Mouse (Mus musculus): ENCODE data around the gene H2-T24. TPM values are rescaled to one million over a fixed set of nuclear protein-coding genes. Genes with fewer than 3 reads are reported as not detected.
"Not testable (repeated sequence)": the region's sequence is repeated elsewhere in the genome, so short reads cannot be mapped to it uniquely, and the experiment has no call there.

The H2-T24 gene
- polyA plus RNA-seq, 1 experiment from 2014 or later: 2.2 TPM

GRCm38 (mm10) chr17:36014977-36015376, 5.4 kb downstream of the H2-T24 start:
- Histone ChIP-seq H3K27me3 (ENCODE audit: control insufficient read depth, insufficient read depth, low read depth, low read length) (no peaks in the 10 kb centered on the region), H3K4me3 (ENCODE audit: low read length) (no peak overlapping the region), H3K36me3 (ENCODE audit: control insufficient read depth, insufficient read depth, low read length) (peaks cover 2% of the 10 kb centered on the region; the same call in 1 of the 2 replicates), H3K27ac (ENCODE audit: low read length) (no peak overlapping the region), H3K9me3 (ENCODE audit: control insufficient read depth, low read length) (no peaks in the 10 kb centered on the region), H3K4me1 (replicated peaks; ENCODE audit: control insufficient read depth, insufficient read depth, low read length) (no peaks in the 10 kb centered on the region), H3K4me2 (ENCODE audit: low read depth, low read length) (no peak overlapping the region), H3K9ac (ENCODE audit: low read length) (no peak overlapping the region)
- WGBS: 89% methylated on average over 5 of the region's 5 CpGs
- no peak for ATAC-seq (ENCODE audit: low read depth)

GRCm38 (mm10) chr17:36004409-36004808, 16.0 kb downstream of the H2-T24 start:
- 88% methylated on average over 7 of the region's 7 CpGs for WGBS
- not testable (repeated sequence) for H3K9ac ChIP-seq (ENCODE audit: low read length); H3K4me1 ChIP-seq (replicated peaks; ENCODE audit: control insufficient read depth, insufficient read depth, low read length); H3K9me3 ChIP-seq (ENCODE audit: control insufficient read depth, low read length); H3K36me3 ChIP-seq (ENCODE audit: control insufficient read depth, insufficient read depth, low read length); H3K27ac ChIP-seq (ENCODE audit: low read length); H3K4me3 ChIP-seq (ENCODE audit: low read length); ATAC-seq (ENCODE audit: low read depth); H3K27me3 ChIP-seq (ENCODE audit: control insufficient read depth, insufficient read depth, low read depth, low read length); H3K4me2 ChIP-seq (ENCODE audit: low read depth, low read length)

- no peaks in the 10 kb centered on the region; the same call in 1 of the 2 replicates for H3K9me3 ChIP-seq (ENCODE audit: control insufficient read depth, low read length)
- H3K27me3 ChIP-seq (ENCODE audit: control insufficient read depth, insufficient read depth, low read depth, low read length): no peaks in the 10 kb centered on the region
- no peaks in the 10 kb centered on the region for H3K36me3 ChIP-seq (ENCODE audit: control insufficient read depth, insufficient read depth, low read length)
- 87% methylated on average over 7 of the region's 7 CpGs for WGBS
- no peak overlapping the region for H3K4me3 ChIP-seq (ENCODE audit: low read length)
- H3K27ac ChIP-seq (ENCODE audit: low read length): no peak overlapping the region
- no peak overlapping the region for H3K4me2 ChIP-seq (ENCODE audit: low read depth, low read length)
- no peaks in the 10 kb centered on the region for H3K4me1 ChIP-seq (replicated peaks; ENCODE audit: control insufficient read depth, insufficient read depth, low read length)
- H3K9ac ChIP-seq (ENCODE audit: low read length): no peak overlapping the region
- ATAC-seq (ENCODE audit: low read depth): no peak
Observed at GRCm38 (mm10) chr17:36003331-36003730, 17.0 kb downstream of the H2-T24 start.

- H3K27me3 ChIP-seq (ENCODE audit: control insufficient read depth, insufficient read depth, low read depth, low read length): no peaks in the 10 kb centered on the region
- H3K4me1 ChIP-seq (replicated peaks; ENCODE audit: control insufficient read depth, insufficient read depth, low read length): peaks cover 8% of the 10 kb centered on the region
- H3K4me2 ChIP-seq (ENCODE audit: low read depth, low read length): no peak overlapping the region
- H3K9ac ChIP-seq (ENCODE audit: low read length): no peak overlapping the region
- ATAC-seq (ENCODE audit: low read depth): no peak
- no peaks in the 10 kb centered on the region; the same call in 1 of the 2 replicates for H3K9me3 ChIP-seq (ENCODE audit: control insufficient read depth, low read length)
- H3K36me3 ChIP-seq (ENCODE audit: control insufficient read depth, insufficient read depth, low read length): no peaks in the 10 kb centered on the region
- WGBS: 92% methylated on average over 6 of the region's 6 CpGs
- H3K4me3 ChIP-seq (ENCODE audit: low read length): no peak overlapping the region
- H3K27ac ChIP-seq (ENCODE audit: low read length): no peak overlapping the region
Observed at GRCm38 (mm10) chr17:36001966-36002365, 18.4 kb downstream of the H2-T24 start.

GRCm38 (mm10) chr17:36001121-36001897, 19.1 kb downstream of the H2-T24 start:
- H3K9me3 ChIP-seq (ENCODE audit: control insufficient read depth, low read length): no peaks in the 10 kb centered on the region; the same call in 1 of the 2 replicates
- 87% methylated on average over 12 of the region's 12 CpGs for WGBS
- no peak overlapping the region for H3K4me3 ChIP-seq (ENCODE audit: low read length)
- no peaks in the 10 kb centered on the region for H3K36me3 ChIP-seq (ENCODE audit: control insufficient read depth, insufficient read depth, low read length)
- no peak overlapping the region for H3K9ac ChIP-seq (ENCODE audit: low read length)
- H3K4me1 ChIP-seq (replicated peaks; ENCODE audit: control insufficient read depth, insufficient read depth, low read length): peaks cover 8% of the 10 kb centered on the region
- no peak overlapping the region for H3K4me2 ChIP-seq (ENCODE audit: low read depth, low read length)
- ATAC-seq (ENCODE audit: low read depth): no peak
- H3K27me3 ChIP-seq (ENCODE audit: control insufficient read depth, insufficient read depth, low read depth, low read length): no peaks in the 10 kb centered on the region
- H3K27ac ChIP-seq (ENCODE audit: low read length): no peak overlapping the region

- H3K4me1 ChIP-seq (replicated peaks; ENCODE audit: control insufficient read depth, insufficient read depth, low read length): peaks cover 11% of the 10 kb centered on the region
- no peak for ATAC-seq (ENCODE audit: low read depth)
- WGBS: 74% methylated on average over 4 of the region's 4 CpGs
- H3K9me3 ChIP-seq (ENCODE audit: control insufficient read depth, low read length): no peaks in the 10 kb centered on the region
- H3K36me3 ChIP-seq (ENCODE audit: control insufficient read depth, insufficient read depth, low read length): no peaks in the 10 kb centered on the region
- H3K27ac ChIP-seq (ENCODE audit: low read length): no peak overlapping the region
- H3K4me3 ChIP-seq (ENCODE audit: low read length): no peak overlapping the region
- no peak overlapping the region for H3K9ac ChIP-seq (ENCODE audit: low read length)
- H3K27me3 ChIP-seq (ENCODE audit: control insufficient read depth, insufficient read depth, low read depth, low read length): no peaks in the 10 kb centered on the region
- no peak overlapping the region for H3K4me2 ChIP-seq (ENCODE audit: low read depth, low read length)
Observed at GRCm38 (mm10) chr17:36000349-36000748, 20.0 kb downstream of the H2-T24 start.

GRCm38 (mm10) chr17:35999356-35999755, 21.0 kb downstream of the H2-T24 start:
- no peak overlapping the region for H3K9ac ChIP-seq (ENCODE audit: low read length)
- no peaks in the 10 kb centered on the region for H3K9me3 ChIP-seq (ENCODE audit: control insufficient read depth, low read length)
- peaks cover 16% of the 10 kb centered on the region for H3K4me1 ChIP-seq (replicated peaks; ENCODE audit: control insufficient read depth, insufficient read depth, low read length)
- 78% methylated on average over 7 of the region's 7 CpGs for WGBS
- H3K4me2 ChIP-seq (ENCODE audit: low read depth, low read length): no peak overlapping the region
- no peaks in the 10 kb centered on the region for H3K27me3 ChIP-seq (ENCODE audit: control insufficient read depth, insufficient read depth, low read depth, low read length)
- no peaks in the 10 kb centered on the region for H3K36me3 ChIP-seq (ENCODE audit: control insufficient read depth, insufficient read depth, low read length)
- ATAC-seq (ENCODE audit: low read depth): no peak
- H3K27ac ChIP-seq (ENCODE audit: low read length): no peak overlapping the region
- H3K4me3 ChIP-seq (ENCODE audit: low read length): no peak overlapping the region

GRCm38 (mm10) chr17:35998545-35999305, 21.6 kb downstream of the H2-T24 start:
- Histone ChIP-seq H3K36me3 (ENCODE audit: control insufficient read depth, insufficient read depth, low read length) (no peaks in the 10 kb centered on the region), H3K4me1 (replicated peaks; ENCODE audit: control insufficient read depth, insufficient read depth, low read length) (peaks cover 16% of the 10 kb centered on the region), H3K4me3 (ENCODE audit: low read length) (no peak overlapping the region), H3K9me3 (ENCODE audit: control insufficient read depth, low read length) (no peaks in the 10 kb centered on the region), H3K27ac (ENCODE audit: low read length) (no peak overlapping the region), H3K4me2 (ENCODE audit: low read depth, low read length) (no peak overlapping the region), H3K9ac (ENCODE audit: low read length) (no peak overlapping the region), H3K27me3 (ENCODE audit: control insufficient read depth, insufficient read depth, low read depth, low read length) (no peaks in the 10 kb centered on the region)
- no peak for ATAC-seq (ENCODE audit: low read depth)
- 82% methylated on average over 6 of the region's 6 CpGs for WGBS

- Histone ChIP-seq H3K4me3 (ENCODE audit: low read length) (no peak overlapping the region), H3K27ac (ENCODE audit: low read length) (no peak overlapping the region), H3K36me3 (ENCODE audit: control insufficient read depth, insufficient read depth, low read length) (no peaks in the 10 kb centered on the region), H3K9ac (ENCODE audit: low read length) (no peak overlapping the region), H3K27me3 (ENCODE audit: control insufficient read depth, insufficient read depth, low read depth, low read length) (no peaks in the 10 kb centered on the region), H3K4me1 (replicated peaks; ENCODE audit: control insufficient read depth, insufficient read depth, low read length) (peaks cover 16% of the 10 kb centered on the region), H3K4me2 (ENCODE audit: low read depth, low read length) (no peak overlapping the region), H3K9me3 (ENCODE audit: control insufficient read depth, low read length) (no peaks in the 10 kb centered on the region)
- WGBS: 44% methylated on average over 12 of the region's 12 CpGs
- no peak for ATAC-seq (ENCODE audit: low read depth)
Observed at GRCm38 (mm10) chr17:35997713-35998510, 22.4 kb downstream of the H2-T24 start.
